Mouse (Mus musculus) CH12.LX (cell line): ENCODE results near the gene Nxpe3. TPM values are rescaled to one million over a fixed set of nuclear protein-coding genes. Genes with fewer than 3 reads are reported as not detected.

Experiments used
- DNase-seq: peaks from one replicate; pipeline ENCODE4 v3.0.0-alpha.2; 2013; ENCODE audit errors: extremely low read depth
- H3K27ac ChIP-seq: 2 replicates; pipeline ENCODE4 v1.5.1; 2012; ENCODE audit warnings: low read depth, mild to moderate bottlenecking, control low read depth, moderate library complexity; ENCODE audit not compliant: insufficient read depth
- H3K27me3 ChIP-seq: replicated peaks from 2 replicates; pipeline ENCODE3; 2012; ENCODE audit warnings: inconsistent platforms
- H3K36me3 ChIP-seq, 2 experiments: replicated peaks in 1 of 2; 2 replicates each; pipeline versions ENCODE3 to v1.6.1; 2012; ENCODE audit warnings: inconsistent platforms in 1 of 2, low read length in 1 of 2, mild to moderate bottlenecking in 1 of 2, mixed read lengths in 1 of 2, moderate library complexity in 1 of 2; ENCODE audit not compliant: control insufficient read depth in 1 of 2, insufficient read depth in 1 of 2
- H3K4me1 ChIP-seq, 2 experiments: 2 replicates each; pipeline ENCODE4 v1.6.1; 2012; ENCODE audit warnings: inconsistent platforms in 1 of 2, moderate library complexity in 1 of 2; ENCODE audit not compliant: insufficient read depth in 2 of 2, control insufficient read depth in 1 of 2
- H3K4me2 ChIP-seq: 2 replicates; pipeline ENCODE4 v1.6.1; 2012; ENCODE audit warnings: low read depth, mild to moderate bottlenecking, control low read depth; ENCODE audit not compliant: poor library complexity, insufficient read depth, severe bottlenecking
- H3K4me3 ChIP-seq, 3 experiments: fragments of 150-350 bp in 1 of 3; sonication (generic) in 1 of 3; replicated peaks in 1 of 3; 2 replicates each; pipeline versions ENCODE3 to v1.5.1; 2011 to 2012; ENCODE audit warnings: low read depth in 2 of 3, low read length in 2 of 3, mild to moderate bottlenecking in 2 of 3, moderate library complexity in 2 of 3, control low read depth in 1 of 3, improper control_type of control experiment in 1 of 3, inconsistent platforms in 1 of 3, mixed read lengths in 1 of 3; ENCODE audit not compliant: poor library complexity in 1 of 3
- H3K79me2 ChIP-seq: replicated peaks from 2 replicates; pipeline ENCODE4 v1.6.1; 2012; ENCODE audit warnings: mild to moderate bottlenecking, moderate library complexity; ENCODE audit not compliant: control insufficient read depth, poor library complexity, insufficient read depth, severe bottlenecking; ENCODE audit errors: extremely low read depth
- H3K9ac ChIP-seq: 2 replicates; pipeline ENCODE4 v1.6.1; 2012; ENCODE audit warnings: low read depth, mild to moderate bottlenecking, control low read depth, moderate library complexity; ENCODE audit not compliant: insufficient read depth
- H3K9me3 ChIP-seq: replicated peaks from 2 replicates; pipeline ENCODE3; 2012; ENCODE audit warnings: low read length, inconsistent platforms, mixed read lengths
- BHLHE40 ChIP-seq: IDR thresholded peaks from 2 replicates; pipeline ENCODE4 v1.6.1; 2011; ENCODE audit warnings: mild to moderate bottlenecking, low read depth, low read length, improper control_type of control experiment
- CHD2 ChIP-seq: IDR thresholded peaks from 2 replicates; pipeline ENCODE4 v1.6.1; 2011; ENCODE audit warnings: low read length, improper control_type of control experiment
- ELF1 ChIP-seq: IDR thresholded peaks from 2 replicates; pipeline ENCODE4 v1.6.1; 2014; ENCODE audit warnings: low read depth, mild to moderate bottlenecking, inconsistent platforms, low read length, improper control_type of control experiment
- ETS1 ChIP-seq: conservative IDR thresholded peaks from 2 replicates; pipeline ENCODE4 v1.6.1; 2012; ENCODE audit warnings: low read depth, mild to moderate bottlenecking, inconsistent platforms, low read length, improper control_type of control experiment, moderate library complexity
- GABPA ChIP-seq: IDR thresholded peaks from 2 replicates; pipeline ENCODE4 v1.6.1; 2012; ENCODE audit warnings: low read depth, low read length, improper control_type of control experiment, inconsistent platforms; ENCODE audit not compliant: insufficient replicate concordance
- KAT2A ChIP-seq: IDR thresholded peaks from 2 replicates; pipeline ENCODE4 v1.6.1; 2012; ENCODE audit warnings: low read length, improper control_type of control experiment, inconsistent platforms; ENCODE audit not compliant: insufficient replicate concordance
- MAX ChIP-seq: IDR thresholded peaks from 2 replicates; pipeline ENCODE4 v1.6.1; 2011; ENCODE audit warnings: low read length, improper control_type of control experiment
- MYC ChIP-seq: IDR thresholded peaks from 2 replicates; pipeline ENCODE4 v1.6.1; 2011; ENCODE audit warnings: low read depth, mild to moderate bottlenecking, improper control_type of control experiment, low read length
- POLR2A ChIP-seq: IDR thresholded peaks from 2 replicates; pipeline ENCODE4 v1.6.1; 2011; ENCODE audit warnings: low read depth, mild to moderate bottlenecking, improper control_type of control experiment, low read length
- POLR2AphosphoS2 ChIP-seq: IDR thresholded peaks from 2 replicates; pipeline ENCODE4 v1.6.1; 2011; ENCODE audit warnings: low read depth, low read length, improper control_type of control experiment
- RAD21 ChIP-seq: IDR thresholded peaks from 2 replicates; pipeline ENCODE4 v1.6.1; 2011; ENCODE audit warnings: low read depth, mild to moderate bottlenecking, low read length, improper control_type of control experiment, moderate library complexity
- SIN3A ChIP-seq: IDR thresholded peaks from 2 replicates; pipeline ENCODE4 v1.6.1; 2012; ENCODE audit warnings: low read length, improper control_type of control experiment, inconsistent platforms
- USF1 ChIP-seq: IDR thresholded peaks from 2 replicates; pipeline ENCODE4 v1.6.1; 2014; ENCODE audit warnings: low read depth, mild to moderate bottlenecking, inconsistent platforms, low read length, improper control_type of control experiment
- USF2 ChIP-seq: conservative IDR thresholded peaks from 2 replicates; pipeline ENCODE4 v1.6.1; 2011; ENCODE audit warnings: low read depth, low read length, improper control_type of control experiment
- ZKSCAN1 ChIP-seq: IDR thresholded peaks from 2 replicates; pipeline ENCODE4 v1.6.1; 2012; ENCODE audit warnings: low read depth, inconsistent platforms, low read length, improper control_type of control experiment, borderline replicate concordance
- ZMIZ1 ChIP-seq: IDR thresholded peaks from 2 replicates; pipeline ENCODE4 v1.6.1; 2012; ENCODE audit warnings: low read depth, mild to moderate bottlenecking, inconsistent platforms, low read length, improper control_type of control experiment
- dilution Hi-C: fragments of 300-500 bp; cut with MboI; formaldehyde crosslinking; loops from 2 replicates; pipeline ENCODE4 v1.14.3; 2020; ENCODE audit warnings: low sequenced_read_pairs; ENCODE audit not compliant: extremely low pct_unique_long_range_greater_than_20kb, extremely low pct_ligation_motif_present
- in situ Hi-C: fragments of 300-500 bp; cut with MboI; formaldehyde crosslinking; loops from 3 replicates; pipeline ENCODE4 v1.14.3; 2019; ENCODE audit warnings: low sequenced_read_pairs, low pct_ligation_motif_present, low pct_unique_long_range_greater_than_20kb, mixed read lengths
- polyA plus RNA-seq: library from polyadenylated mRNA; unstranded; fragments of >175 nt; gene quantifications from 2 replicates; pipeline ENCODE4 v1.2.1, GENCODE M21; 2012; ENCODE audit warnings: low read depth; ENCODE audit not compliant: insufficient read length
- total RNA-seq, 2 experiments: library from RNA; depleted of rRNA; stranded (reverse); fragments of 300-350 nt in 1 of 2; fragments of >200 nt in 1 of 2; gene quantifications; 2 replicates each; pipeline ENCODE4 v1.2.3; 2012 to 2014

The Nxpe3 gene
- total and polyA plus RNA-seq, 3 experiments: 5.4 to 12.3 (median 10.6) TPM

DNA sequence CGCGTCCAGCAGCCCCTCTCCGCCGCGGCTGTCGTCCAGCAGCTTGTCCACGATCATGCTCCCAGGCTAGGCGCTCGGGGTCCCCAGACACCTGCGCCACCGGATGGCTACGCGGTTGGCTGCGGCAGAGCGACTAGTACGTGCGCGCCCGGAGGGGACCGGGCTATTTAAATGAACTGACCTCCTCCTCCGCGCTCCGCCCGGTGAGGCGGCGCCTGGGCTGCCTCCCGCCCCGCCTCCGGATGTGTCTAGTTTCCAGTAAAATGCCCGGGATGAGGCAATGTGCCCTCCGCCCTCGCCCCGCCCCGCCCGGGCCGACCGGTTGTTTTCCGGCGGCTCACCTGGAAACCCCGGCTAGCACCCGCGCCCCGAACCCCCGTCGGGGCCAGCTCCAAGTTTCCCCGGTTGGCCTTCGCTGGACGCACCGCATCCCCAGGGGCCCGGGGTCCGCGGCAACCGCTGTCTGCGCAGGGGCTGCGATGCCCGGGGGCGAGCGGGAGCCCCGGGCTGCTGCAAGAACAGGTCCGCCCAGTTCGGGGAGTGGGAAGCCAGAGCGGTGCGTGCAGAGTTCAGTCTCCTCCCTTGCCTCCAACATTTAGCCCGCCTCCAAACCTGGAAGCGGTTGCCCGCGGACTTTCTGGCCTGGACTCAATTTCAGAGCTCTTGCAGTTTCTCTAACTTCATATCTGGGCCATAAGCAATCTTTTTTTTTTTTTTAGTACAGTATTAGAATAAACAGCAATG is 72.9 kb downstream of the Nxpe3 start (continued):
- peak; percentile 24 for TF ChIP-seq RAD21
- no peak for TF ChIP-seq CHD2
- TF ChIP-seq POLR2A: peak; percentile 99
- TF ChIP-seq ELF1: peak; percentile 65
- TF ChIP-seq KAT2A: 0 out of 2 replicates have a peak, but pooled peaks have one; percentile 19
- TF ChIP-seq BHLHE40: no peak; the same call in 1 of the 2 replicates
- no peak for TF ChIP-seq USF2
- TF ChIP-seq MYC: no peak; the same call in 1 of the 2 replicates
- TF ChIP-seq MAX: no peak; the same call in 1 of the 2 replicates
- TF ChIP-seq USF1: peak; percentile 21; the same call in 1 of the 2 replicates
- peak; percentile 64 for TF ChIP-seq ETS1
- no peak for TF ChIP-seq ZKSCAN1

DNA sequence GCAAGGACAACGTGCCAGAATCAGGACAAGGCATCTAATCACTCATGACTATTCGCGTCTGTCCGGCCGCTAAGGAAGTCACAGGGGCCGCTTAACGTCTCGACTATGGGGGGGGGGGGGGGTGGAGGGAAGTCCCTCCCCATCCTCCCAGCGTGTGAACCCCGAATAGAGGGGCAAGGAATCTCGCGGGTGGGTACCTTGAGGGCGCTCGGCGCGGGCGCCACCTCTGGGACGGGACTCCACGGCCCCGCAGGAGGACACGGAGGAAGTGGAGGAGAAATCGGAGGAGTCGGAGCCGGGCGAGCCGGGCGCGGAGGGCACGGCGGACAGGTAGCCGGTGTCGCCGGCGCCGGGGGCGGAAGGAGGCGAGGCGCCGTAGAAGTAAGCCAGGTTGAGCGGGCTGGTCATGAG is 73.5 kb downstream of the Nxpe3 start:
- peak overlapping the region; percentile 76 for H3K9ac ChIP-seq
- no peaks in the 10 kb centered on the region for H3K9me3 ChIP-seq
- TF ChIP-seq GABPA: no peak
- peak; percentile 42; the same call in 1 of the 2 replicates for TF ChIP-seq POLR2AphosphoS2
- TF ChIP-seq ZKSCAN1: no peak
- TF ChIP-seq SIN3A: no peak; the same call in 1 of the 2 replicates
- no peak for TF ChIP-seq ETS1
- TF ChIP-seq ZMIZ1: no peak
- TF ChIP-seq CHD2: peak; percentile 41; the same call in 1 of the 2 replicates
- peak overlapping the region; percentile 88 for H3K27ac ChIP-seq
- H3K27me3 ChIP-seq: no peaks in the 10 kb centered on the region
- peaks cover 75% of the 10 kb centered on the region for H3K79me2 ChIP-seq
- dilution Hi-C loops: no loop called here
- peak overlapping the region; percentile 92 to 99 (median 95) for H3K4me3 ChIP-seq
- in situ Hi-C loops: no loop called here
- DNase-seq: no peak
- peaks cover 18 to 47% of the 10 kb centered on the region in 2 experiments for H3K36me3 ChIP-seq
- H3K4me2 ChIP-seq: peak overlapping the region; percentile 75; the same call in 1 of the 2 replicates
- peaks cover 7 to 53% of the 10 kb centered on the region in 2 experiments for H3K4me1 ChIP-seq
